Mouse (Mus musculus) testis, adult 2 months (tissue): ENCODE results near the gene Rbfox3.

Experiments used
- CTCF ChIP-seq: fragments of 200-500 bp; IDR thresholded peaks from 2 replicates; pipeline ENCODE4 v1.5.1; 2012; ENCODE audit warnings: low read depth, mild to moderate bottlenecking, inconsistent platforms, low read length, moderate library complexity; ENCODE audit not compliant: control insufficient read depth, insufficient read depth, insufficient replicate concordance
- POLR2A ChIP-seq: fragments of 200-500 bp; IDR thresholded peaks from 2 replicates; pipeline ENCODE4 v1.6.1; 2012; ENCODE audit warnings: low read depth, mild to moderate bottlenecking, inconsistent platforms, low read length, moderate library complexity; ENCODE audit not compliant: control insufficient read depth

- TF ChIP-seq CTCF: no peak
- TF ChIP-seq POLR2A: no peak
These were observed 243.0 kb downstream of the Rbfox3 start for GRCm38 (mm10) chr11:118668351-118668750.
